Mouse (Mus musculus) forebrain, embryonic 16.5 days (tissue): ENCODE results near the gene 1700066M21Rik. TPM values are rescaled to one million over a fixed set of nuclear protein-coding genes. Genes with fewer than 3 reads are reported as not detected.
A peak's percentile ranks its signal among the peaks of the same experiment; 100 is the strongest.

Experiments used
- ATAC-seq: fragments of 200-750 bp; cut with Nextera tagmentation; 2 replicates; pipeline ENCODE4 v1.8.0; 2017; ENCODE audit warnings: mild to moderate bottlenecking, moderate library complexity
- H3K27ac ChIP-seq: fragments of 300-500 bp; sonication (generic); 2 replicates; pipeline ENCODE4 v1.5.1; 2014; ENCODE audit warnings: low read length, control low read depth
- H3K27me3 ChIP-seq: fragments of 300-500 bp; sonication (generic); replicated peaks from 2 replicates; pipeline ENCODE4 v1.6.1; 2014; ENCODE audit warnings: low read length; ENCODE audit not compliant: control insufficient read depth, insufficient read depth
- H3K36me3 ChIP-seq: fragments of 300-500 bp; sonication (generic); 2 replicates; pipeline ENCODE4 v1.6.1; 2014; ENCODE audit not compliant: control insufficient read depth, insufficient read depth
- H3K4me1 ChIP-seq: fragments of 300-500 bp; sonication (generic); replicated peaks from 2 replicates; pipeline ENCODE4 v1.6.1; 2014; ENCODE audit warnings: low read length; ENCODE audit not compliant: control insufficient read depth, insufficient read depth
- H3K4me2 ChIP-seq: fragments of 300-500 bp; sonication (generic); 2 replicates; pipeline ENCODE4 v1.6.1; 2014; ENCODE audit warnings: mild to moderate bottlenecking, low read length, control low read depth
- H3K4me3 ChIP-seq: fragments of 300-500 bp; sonication (generic); replicated peaks from 2 replicates; pipeline ENCODE4 v1.5.1; 2014; ENCODE audit warnings: mild to moderate bottlenecking, low read length, control low read depth
- H3K9ac ChIP-seq: fragments of 300-500 bp; sonication (generic); replicated peaks from 2 replicates; pipeline ENCODE4 v1.6.1; 2014; ENCODE audit warnings: low read depth, low read length, control low read depth
- H3K9me3 ChIP-seq: fragments of 300-500 bp; sonication (generic); 2 replicates; pipeline ENCODE4 v1.6.1; 2016; ENCODE audit warnings: low read length; ENCODE audit not compliant: control insufficient read depth
- WGBS: fragments of 180-500 bp; shearing (Covaris S2); extraction: QIAGEN DNeasy Blood & Tissue Kit; methylation state at CpG from one replicate; pipeline ENCODE4 v1.1.7; 2014; 5-methylcytosine and 5-hydroxymethylcytosine counted together
- polyA plus RNA-seq: library from polyadenylated mRNA; unstranded; fragments of >200 nt; fragmentation: Nextera tagmentation; extraction: Ambion mirVana; gene quantifications from 2 replicates; pipeline ENCODE4 v1.2.1, GENCODE M21; 2015

The 1700066M21Rik gene
- polyA plus RNA-seq, 1 experiment from 2014 or later: 32.6 TPM

- ATAC-seq: no peak; the same call in 1 of the 2 replicates
- peaks cover 5% of the 10 kb centered on the region; the same call in 1 of the 2 replicates for H3K36me3 ChIP-seq
- whole genome bisulfite sequencing: 59% methylated on average over 8 of the region's 8 CpGs
- no peak overlapping the region for H3K4me3 ChIP-seq
- peaks cover 13% of the 10 kb centered on the region for H3K4me1 ChIP-seq
- H3K9ac ChIP-seq: no peak overlapping the region
- peak overlapping the region; percentile 73 for H3K27ac ChIP-seq
- H3K9me3 ChIP-seq: no peaks in the 10 kb centered on the region
- H3K4me2 ChIP-seq: no peak overlapping the region
- H3K27me3 ChIP-seq: no peaks in the 10 kb centered on the region
Observed at GRCm38 (mm10) chr1:57388402-57389155, 11.2 kb downstream of the 1700066M21Rik start.

- Histone ChIP-seq H3K27me3 (no peaks in the 10 kb centered on the region), H3K4me3 (no peak overlapping the region), H3K27ac (no peak overlapping the region), H3K9me3 (no peaks in the 10 kb centered on the region), H3K4me2 (no peak overlapping the region), H3K4me1 (peaks cover 13% of the 10 kb centered on the region), H3K9ac (no peak overlapping the region), H3K36me3 (peaks cover 10% of the 10 kb centered on the region; the same call in 1 of the 2 replicates)
- 92% methylated on average over 4 of the region's 4 CpGs for WGBS
- ATAC-seq: no peak
Observed at GRCm38 (mm10) chr1:57390993-57391790, 13.8 kb downstream of the 1700066M21Rik start.

GRCm38 (mm10) chr1:57392417-57392816 is 15.0 kb downstream of the 1700066M21Rik start:
- H3K27me3 ChIP-seq: no peaks in the 10 kb centered on the region
- ATAC-seq: no peak
- no peak overlapping the region for H3K27ac ChIP-seq
- no peak overlapping the region for H3K9ac ChIP-seq
- no peak overlapping the region for H3K4me2 ChIP-seq
- H3K4me3 ChIP-seq: no peak overlapping the region
- no peaks in the 10 kb centered on the region for H3K9me3 ChIP-seq
- peaks cover 11% of the 10 kb centered on the region for H3K4me1 ChIP-seq
- H3K36me3 ChIP-seq: peaks cover 10% of the 10 kb centered on the region; the same call in 1 of the 2 replicates
- 84% methylated on average over 4 of the region's 4 CpGs for WGBS

DNA sequence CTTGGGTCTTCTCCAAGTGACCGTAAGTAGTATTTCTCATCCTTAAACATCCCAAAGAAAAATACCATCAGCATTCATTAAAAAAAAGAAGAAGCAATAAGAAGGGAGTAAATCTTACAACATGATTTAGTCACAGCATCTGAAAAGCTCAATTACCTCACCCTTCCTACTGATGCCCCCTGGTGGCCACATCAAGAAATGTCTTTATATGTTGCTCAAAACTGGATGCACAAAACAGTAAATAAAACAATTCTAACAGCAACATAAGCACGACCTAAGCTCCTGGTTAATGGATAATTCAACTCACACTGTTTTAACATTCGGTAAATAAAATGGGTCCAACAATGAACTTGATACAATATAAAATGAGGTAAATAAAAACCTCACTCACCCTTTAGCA is 16.6 kb downstream of the 1700066M21Rik start:
- Histone ChIP-seq H3K4me1 (peaks cover under 1% of the 10 kb centered on the region; the same call in 1 of the 2 replicates), H3K9me3 (no peaks in the 10 kb centered on the region), H3K4me3 (no peak overlapping the region), H3K4me2 (no peak overlapping the region), H3K27me3 (no peaks in the 10 kb centered on the region), H3K9ac (no peak overlapping the region), H3K36me3 (peaks cover 12% of the 10 kb centered on the region; the same call in 1 of the 2 replicates), H3K27ac (no peak overlapping the region)
- no peak for ATAC-seq
- 65% methylated on average over 3 of the region's 3 CpGs for WGBS

DNA sequence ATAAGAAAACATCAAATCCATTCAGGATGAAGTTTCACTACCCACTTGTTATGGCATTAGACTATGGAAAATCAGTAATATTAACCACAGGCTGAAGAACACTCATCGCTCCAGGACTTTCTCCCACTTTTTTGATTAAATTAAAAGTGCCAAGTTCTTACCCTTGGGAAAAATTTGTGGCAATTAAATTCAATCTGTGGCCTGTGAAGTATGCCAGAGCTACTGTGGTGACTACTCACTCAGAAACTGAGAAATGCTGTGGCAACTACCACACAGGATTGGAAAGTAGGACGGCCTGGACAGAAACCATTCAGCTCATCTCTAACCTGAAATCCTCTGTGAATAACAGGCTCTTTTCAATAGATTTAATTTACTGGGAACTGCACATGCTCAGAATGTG is 22.9 kb downstream of the 1700066M21Rik start:
- Histone ChIP-seq H3K9me3 (no peaks in the 10 kb centered on the region), H3K36me3 (peaks cover 9% of the 10 kb centered on the region), H3K27me3 (no peaks in the 10 kb centered on the region), H3K4me2 (no peak overlapping the region), H3K4me3 (no peak overlapping the region), H3K27ac (no peak overlapping the region), H3K9ac (no peak overlapping the region), H3K4me1 (peaks cover under 1% of the 10 kb centered on the region)
- ATAC-seq: no peak
- 86% methylated on average over 2 of the region's 2 CpGs for WGBS

GRCm38 (mm10) chr1:57400877-57401276 is 23.5 kb downstream of the 1700066M21Rik start:
- Histone ChIP-seq H3K27me3 (no peaks in the 10 kb centered on the region), H3K27ac (no peak overlapping the region), H3K9ac (no peak overlapping the region), H3K4me3 (no peak overlapping the region), H3K4me1 (peaks cover 5% of the 10 kb centered on the region), H3K36me3 (peaks cover 6% of the 10 kb centered on the region; the same call in 1 of the 2 replicates), H3K4me2 (no peak overlapping the region), H3K9me3 (no peaks in the 10 kb centered on the region)
- 96% methylated on average over 2 of the region's 2 CpGs for WGBS
- no peak for ATAC-seq

DNA sequence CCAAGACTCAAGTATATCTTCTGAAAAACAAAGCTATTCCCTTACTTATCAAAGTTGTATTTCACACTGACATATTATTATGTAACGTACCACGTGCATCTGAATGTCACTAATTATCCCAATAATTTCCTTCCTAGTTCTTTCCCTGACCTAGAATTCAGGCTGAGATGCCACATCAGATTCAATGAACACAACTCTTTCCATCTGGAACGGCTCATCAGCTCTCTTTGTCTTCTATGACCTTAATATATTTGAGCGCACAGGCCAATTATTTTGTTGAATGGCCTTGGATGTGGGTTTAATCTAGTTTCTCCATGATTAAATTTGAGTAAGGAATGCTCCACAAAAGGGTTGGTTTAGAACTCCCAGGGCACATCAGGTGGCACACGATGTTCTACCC is 24.7 kb downstream of the 1700066M21Rik start:
- no peak for ATAC-seq
- 78% methylated on average over 5 of the region's 5 CpGs for WGBS
- H3K27me3 ChIP-seq: no peaks in the 10 kb centered on the region

DNA sequence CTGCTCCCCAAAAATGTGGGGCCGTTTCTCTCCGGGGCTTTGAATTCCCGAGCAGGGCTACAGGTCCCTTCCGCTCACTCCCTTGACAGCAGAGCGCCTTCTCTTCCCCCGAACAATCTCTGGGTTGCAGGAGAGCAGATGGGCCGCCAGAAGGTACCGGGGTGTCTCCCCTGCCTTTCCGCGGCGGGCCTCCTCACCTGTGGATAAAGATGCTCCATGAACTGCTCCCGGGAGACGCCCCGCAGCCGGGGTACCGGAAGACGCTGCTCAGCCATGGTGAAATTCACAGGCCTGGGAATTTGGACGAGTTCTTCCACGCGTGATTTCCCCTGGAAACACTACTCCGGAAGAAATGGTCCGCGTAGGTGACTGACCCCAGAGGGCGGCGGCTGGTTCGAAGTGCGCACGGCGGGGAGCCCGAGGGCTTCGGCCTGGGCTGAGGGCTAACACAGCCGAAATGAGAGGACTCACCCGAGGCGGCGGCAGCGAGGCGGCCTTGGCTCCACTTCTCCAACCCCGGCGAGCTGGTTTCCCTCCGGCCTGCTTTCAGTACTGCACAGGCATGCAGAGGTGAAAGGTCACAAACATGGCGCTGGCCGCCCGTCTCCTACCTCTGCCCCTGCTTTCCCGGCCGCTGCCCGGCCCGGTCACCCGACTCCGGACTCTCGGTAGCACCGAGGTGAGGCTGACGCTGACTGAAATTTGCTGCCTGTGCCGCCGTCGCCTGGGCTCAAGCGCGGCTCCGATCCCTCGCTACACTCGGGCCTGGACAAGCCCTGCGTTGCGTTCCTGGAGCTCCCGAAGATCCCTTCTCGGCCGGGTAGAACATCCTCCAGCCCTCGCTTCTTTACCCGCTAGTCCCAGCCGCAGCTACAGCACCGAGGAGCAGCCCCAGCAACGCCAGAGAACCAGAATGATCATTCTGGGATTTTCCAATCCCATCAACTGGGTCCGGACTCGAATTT is 29.0 kb downstream of the 1700066M21Rik start, which contains the start of the genes Maip1 and Tyw5:
Gene Maip1 (plus strand): TSS at position 142 of the 965 bp plus-strand sequence.
Gene Tyw5 (minus strand): TSS at position 915 of the 965 bp plus-strand sequence.
- peak; percentile 92 for ATAC-seq
- under 1% methylated on average over 72 of the region's 72 CpGs for WGBS
- H3K36me3 ChIP-seq: no peaks in the 10 kb centered on the region
- peak within 1 kb of the TSS; percentile 93 for H3K27ac ChIP-seq
- H3K4me2 ChIP-seq: peak within 1 kb of the TSS; percentile 69
- no peaks in the 10 kb centered on the region for H3K27me3 ChIP-seq
- H3K9me3 ChIP-seq: no peaks in the 10 kb centered on the region
- peaks cover 22% of the 10 kb centered on the region for H3K4me1 ChIP-seq
- peak within 1 kb of the TSS; percentile 96 for H3K9ac ChIP-seq
- peak within 1 kb of the TSS; percentile 83 for H3K4me3 ChIP-seq

More for the DNA sequence above, 24.7 kb downstream of the 1700066M21Rik start:
- Histone ChIP-seq H3K27ac (no peak overlapping the region), H3K4me2 (no peak overlapping the region), H3K36me3 (peaks cover 6% of the 10 kb centered on the region; the same call in 1 of the 2 replicates), H3K4me1 (peaks cover 5% of the 10 kb centered on the region), H3K9me3 (no peaks in the 10 kb centered on the region), H3K9ac (no peak overlapping the region), H3K4me3 (no peak overlapping the region)
